Mouse (Mus musculus) megakaryocyte, embryonic 14.5 days (primary cell): ENCODE data around the gene Znfx1.

Experiments
- FLI1 ChIP-seq: IDR thresholded peaks from 2 replicates; pipeline ENCODE4 v1.6.1; 2012; ENCODE audit warnings: low read length, inconsistent platforms, mixed read lengths
- GATA1 ChIP-seq: IDR thresholded peaks from 3 replicates; pipeline ENCODE4 v1.6.1; 2012; ENCODE audit warnings: mixed read lengths, low read length, inconsistent platforms, borderline replicate concordance

GRCm38 (mm10) chr2:167064601-167065295, 1.9 kb upstream of the Znfx1 start:
- no peak for TF ChIP-seq GATA1
- no peak for TF ChIP-seq FLI1
